In genomic region chr3:121919961-121920360, GRCm38 (mm10) we compare ENCODE assay signal across 16 mouse cellular contexts.
"Had no signal": no experiment of that assay in that cellular context is flagged by ENCODE, and none has a peak within 500 bp of the region (broad histone marks: within the 10 kb centered on the region; RNA-seq: fewer than 3 reads in every experiment).

No protein-coding gene starts in this region.

- H3K4me2 ChIP-seq: limb, embryonic 13.5 days; liver, embryonic 13.5 days; midbrain, embryonic 11.5 days had no signal

- H3K9me3 ChIP-seq: limb, embryonic 13.5 days; liver, embryonic 13.5 days had no signal

- H3K27ac ChIP-seq: limb, embryonic 13.5 days; liver, embryonic 13.5 days; stomach, postnatal 0 days had no signal

- DNase-seq: kidney, adult 18-20 months; kidney, adult 9 months; kidney, postnatal 14 days; kidney, postnatal 4 days; left cerebral cortex, postnatal 4 days; liver, embryonic 13.5 days; lung, adult 2 months; lung, postnatal 36 days; midbrain, embryonic 14.5 days; right cerebral cortex, postnatal 4 days; thymus, adult 2 months; thymus, postnatal 14 days; thymus, postnatal 4 days had no signal

- H3K9ac ChIP-seq: limb, embryonic 13.5 days; liver, embryonic 13.5 days had no signal

- H3K27me3 ChIP-seq: limb, embryonic 13.5 days; liver, embryonic 13.5 days had no signal

- H3K36me3 ChIP-seq: limb, embryonic 13.5 days; liver, embryonic 13.5 days had no signal

- H3K4me3 ChIP-seq: limb, embryonic 13.5 days; liver, embryonic 13.5 days had no signal
